Mouse (Mus musculus): ENCODE measurements at regions not wholly inside any gene's neighbourhood (a gene's known extent, or its start where the extent isn't known, plus 50 kb on each side); places are given as distances from the start of the nearest gene placed in this dataset.

- no peak overlapping the region for H3K4me2 ChIP-seq (ENCODE audit: insufficient read depth, low read depth, poor library complexity, severe bottlenecking)
- no peak for DNase-seq (ENCODE audit: extremely low read depth)
- H3K9ac ChIP-seq (ENCODE audit: insufficient read depth, low read depth), result no peak overlapping the region
- TF ChIP-seq POLR2AphosphoS2 (IDR thresholded peaks at IDR 0.05; ENCODE audit: low read depth, low read length), result no peak
- TF ChIP-seq ZC3H11A (IDR thresholded peaks at IDR 0.05; ENCODE audit: low read depth, low read length), result no peak
- TF ChIP-seq CHD1 (IDR thresholded peaks at IDR 0.05; ENCODE audit: low read depth, low read length), result no peak
- no peak for TF ChIP-seq MAZ (IDR thresholded peaks at IDR 0.05; ENCODE audit: low read depth, low read length)
- no peak for TF ChIP-seq MYC (IDR thresholded peaks at IDR 0.05; ENCODE audit: low read depth, low read length)
- no peak for TF ChIP-seq TBP (conservative IDR thresholded peaks at IDR 0.05; ENCODE audit: low read depth, low read length)
- no peak for TF ChIP-seq ZMIZ1 (IDR thresholded peaks at IDR 0.05; ENCODE audit: low read depth, low read length)
- TF ChIP-seq MEF2A (IDR thresholded peaks at IDR 0.05; ENCODE audit: borderline replicate concordance, low read depth, low read length), result no peak
- TF ChIP-seq E2F4 (IDR thresholded peaks at IDR 0.05; ENCODE audit: insufficient replicate concordance, low read depth, low read length), result no peak
- TF ChIP-seq POLR2A (IDR thresholded peaks at IDR 0.05; ENCODE audit: low read depth, low read length), result no peak
- H3K27ac ChIP-seq (ENCODE audit: insufficient read depth, low read depth), result no peak overlapping the region
- no peaks in the 10 kb centered on the region for H3K4me1 ChIP-seq (ENCODE audit: control insufficient read depth in 1 of 2, insufficient read depth in 2 of 2)
- H3K27me3 ChIP-seq (replicated peaks), result no peaks in the 10 kb centered on the region
- in situ Hi-C loops (cut with MboI; ENCODE audit: low pct_ligation_motif_present, low pct_unique_long_range_greater_than_20kb, low sequenced_read_pairs) (no loop called here), dilution Hi-C loops (cut with MboI; ENCODE audit: extremely low pct_ligation_motif_present, extremely low pct_unique_long_range_greater_than_20kb, low sequenced_read_pairs) (no loop called here)
- H3K9me3 ChIP-seq (replicated peaks; ENCODE audit: low read length), result no peaks in the 10 kb centered on the region
- no peaks in the 10 kb centered on the region for H3K79me2 ChIP-seq (replicated peaks; ENCODE audit: control insufficient read depth, extremely low read depth, insufficient read depth, poor library complexity, severe bottlenecking)
- H3K4me3 ChIP-seq (replicated peaks in 1 of 3; ENCODE audit: low read depth in 2 of 3, low read length in 2 of 3, poor library complexity in 1 of 3), result no peak overlapping the region
- no peaks in the 10 kb centered on the region for H3K36me3 ChIP-seq (replicated peaks in 1 of 2; ENCODE audit: control insufficient read depth in 1 of 2, insufficient read depth in 1 of 2, low read length in 1 of 2)
Measured at GRCm38 (mm10) chr2:12582566-12582965, 163.3 kb upstream of the Mindy3 start.

GRCm38 (mm10) chr2:12557736-12558135, 138.5 kb upstream of the Mindy3 start:
- in situ Hi-C loops (cut with MboI; ENCODE audit: low pct_ligation_motif_present, low pct_unique_long_range_greater_than_20kb, low sequenced_read_pairs) (no loop called here), dilution Hi-C loops (cut with MboI; ENCODE audit: extremely low pct_ligation_motif_present, extremely low pct_unique_long_range_greater_than_20kb, low sequenced_read_pairs) (no loop called here)
- H3K4me3 ChIP-seq (replicated peaks in 1 of 3; ENCODE audit: low read depth in 2 of 3, low read length in 2 of 3, poor library complexity in 1 of 3), result no peak overlapping the region
- H3K79me2 ChIP-seq (replicated peaks; ENCODE audit: control insufficient read depth, extremely low read depth, insufficient read depth, poor library complexity, severe bottlenecking), result no peaks in the 10 kb centered on the region
- H3K4me2 ChIP-seq (ENCODE audit: insufficient read depth, low read depth, poor library complexity, severe bottlenecking), result no peak overlapping the region
- H3K9ac ChIP-seq (ENCODE audit: insufficient read depth, low read depth), result no peak overlapping the region
- no peak for DNase-seq (ENCODE audit: extremely low read depth)
- H3K4me1 ChIP-seq (ENCODE audit: control insufficient read depth in 1 of 2, insufficient read depth in 2 of 2), result peaks cover 0 to 4% of the 10 kb centered on the region in 2 experiments; a peak in 1 of 4 replicates
- no peak overlapping the region for H3K27ac ChIP-seq (ENCODE audit: insufficient read depth, low read depth)
- TF ChIP-seq MAX (IDR thresholded peaks at IDR 0.05; ENCODE audit: low read length), result no peak
- no peak for TF ChIP-seq BHLHE40 (IDR thresholded peaks at IDR 0.05; ENCODE audit: low read depth, low read length)
- no peak for TF ChIP-seq SMC3 (IDR thresholded peaks at IDR 0.05; ENCODE audit: low read depth, low read length)
- no peak for TF ChIP-seq PAX5 (IDR thresholded peaks at IDR 0.05; ENCODE audit: low read length)
- no peak for TF ChIP-seq POLR2A (IDR thresholded peaks at IDR 0.05; ENCODE audit: low read depth, low read length)
- TF ChIP-seq HCFC1 (IDR thresholded peaks at IDR 0.05; ENCODE audit: low read depth, low read length), result no peak
- no peak for TF ChIP-seq IRF4 (IDR thresholded peaks at IDR 0.05; ENCODE audit: low read depth, low read length)
- TF ChIP-seq USF2 (conservative IDR thresholded peaks at IDR 0.05; ENCODE audit: low read depth, low read length), result no peak
- TF ChIP-seq JUN (IDR thresholded peaks at IDR 0.05; ENCODE audit: insufficient read depth, low read depth, low read length), result no peak
- TF ChIP-seq GABPA (IDR thresholded peaks at IDR 0.05; ENCODE audit: insufficient replicate concordance, low read depth, low read length), result no peak
- no peak for TF ChIP-seq MXI1 (IDR thresholded peaks at IDR 0.05; ENCODE audit: low read depth, low read length)
- no peak for TF ChIP-seq E2F4 (IDR thresholded peaks at IDR 0.05; ENCODE audit: insufficient replicate concordance, low read depth, low read length)
- TF ChIP-seq ZC3H11A (IDR thresholded peaks at IDR 0.05; ENCODE audit: low read depth, low read length), result no peak
- no peak for TF ChIP-seq UBTF (IDR thresholded peaks at IDR 0.05; ENCODE audit: low read depth, low read length)
- TF ChIP-seq EP300 (IDR thresholded peaks at IDR 0.05; ENCODE audit: low read length), result no peak
- no peak for TF ChIP-seq POLR2AphosphoS2 (IDR thresholded peaks at IDR 0.05; ENCODE audit: low read depth, low read length)
- TF ChIP-seq CHD1 (IDR thresholded peaks at IDR 0.05; ENCODE audit: low read depth, low read length), result no peak
- no peak for TF ChIP-seq MAZ (IDR thresholded peaks at IDR 0.05; ENCODE audit: low read depth, low read length)
- no peaks in the 10 kb centered on the region for H3K36me3 ChIP-seq (replicated peaks in 1 of 2; ENCODE audit: control insufficient read depth in 1 of 2, insufficient read depth in 1 of 2, low read length in 1 of 2)
- no peaks in the 10 kb centered on the region for H3K27me3 ChIP-seq (replicated peaks)
- no peaks in the 10 kb centered on the region for H3K9me3 ChIP-seq (replicated peaks; ENCODE audit: low read length)

Measured in CH12.LX (cell line).